Mouse (Mus musculus) inflammation-experienced regulatory T-cells (primary cell): ENCODE measurements around the gene Obox5. TPM values are rescaled to one million over a fixed set of nuclear protein-coding genes. Genes with fewer than 3 reads are reported as not detected.

Experiments used
- polyA plus RNA-seq, 2 experiments: library from polyadenylated mRNA; unstranded; fragments of 100-300 nt; shearing (Covaris generic); gene quantifications; one replicate each; pipeline ENCODE4 v1.2.1; 2017

The Obox5 gene
- 1 to 10 TPM in 1 of 2 experiments, not detected in 1; 1.0 TPM for polyA plus RNA-seq

GRCm38 (mm10) chr7:15749831-15750230, at the start of gene Obox5:
Gene Obox5, plus strand, starts transcription at chr7:15750131.

Other genes with a start within 250 kb of the Obox5 start
- gene Obox3, start 110.2 kb upstream of the Obox5 start, polyA plus RNA-seq: 1 to 10 TPM in 1 of 2 experiments, under 1 TPM in 1; 0.18 to 1.3 TPM
- gene Obox6, start 89.5 kb downstream of the Obox5 start, polyA plus RNA-seq: under 1 TPM in 1 of 2 experiments, not detected in 1; 0.42 TPM
- gene Crx, start 129.8 kb downstream of the Obox5 start, polyA plus RNA-seq: not detected
- gene Crxos, start 132.5 kb downstream of the Obox5 start, polyA plus RNA-seq: 1 to 10 TPM in 1 of 2 experiments, under 1 TPM in 1; 0.12 to 1.3 TPM
- gene Selenow, start 172.3 kb downstream of the Obox5 start, polyA plus RNA-seq: 100 to 1,000 TPM; 494 to 577 TPM
- gene Nop53, start 195.9 kb downstream of the Obox5 start, polyA plus RNA-seq: 100 to 1,000 TPM; 357 to 382 TPM
- gene Ehd2, start 217.4 kb downstream of the Obox5 start, polyA plus RNA-seq: under 1 TPM; 0.12 to 0.14 TPM